Mouse (Mus musculus): ENCODE measurements around the gene Zfyve27.

- TF ChIP-seq MAX (IDR thresholded peaks at IDR 0.05; ENCODE audit: low read length), result no peak
- no peak for TF ChIP-seq POLR2A (IDR thresholded peaks at IDR 0.05; ENCODE audit: control insufficient read depth in 1 of 2, insufficient read depth in 1 of 2, low read depth in 1 of 2, low read length in 2 of 2, poor library complexity in 1 of 2)
- TF ChIP-seq MAFK (IDR thresholded peaks at IDR 0.05; ENCODE audit: borderline replicate concordance, low read depth, low read length), result no peak
- TF ChIP-seq CTCF (IDR thresholded peaks at IDR 0.05 in 2 of 3, conservative IDR thresholded peaks at IDR 0.05 in 1 of 3; ENCODE audit: control insufficient read depth in 1 of 3, insufficient read depth in 1 of 3, low read depth in 2 of 3, low read length in 3 of 3, poor library complexity in 1 of 3, severe bottlenecking in 1 of 3), result no peak
- no peak for TF ChIP-seq MEF2A (IDR thresholded peaks at IDR 0.05; ENCODE audit: extremely low read depth, insufficient replicate concordance, low read depth, low read length, poor library complexity, severe bottlenecking)
- TF ChIP-seq GABPA (IDR thresholded peaks at IDR 0.05; ENCODE audit: low read depth, low read length), result no peak
- no peak for TF ChIP-seq MAZ (IDR thresholded peaks at IDR 0.05; ENCODE audit: low read depth, low read length)
- TF ChIP-seq RCOR1 (IDR thresholded peaks at IDR 0.05; ENCODE audit: low read depth, low read length), result no peak
- no peak for TF ChIP-seq TAL1 (IDR thresholded peaks at IDR 0.05; ENCODE audit: low read length)
- no peak for TF ChIP-seq E2F4 (IDR thresholded peaks at IDR 0.05; ENCODE audit: borderline replicate concordance, low read depth, low read length)
- no peak for TF ChIP-seq RAD21 (IDR thresholded peaks at IDR 0.05; ENCODE audit: low read depth, low read length)
Measured at GRCm38 (mm10) chr19:42216699-42217373, 53.1 kb downstream of the Zfyve27 start.

All from MEL (cell line).